Mouse (Mus musculus) megakaryocyte, embryonic 14.5 days (primary cell): ENCODE data around the gene Sun1.

Experiments used
- FLI1 ChIP-seq: IDR thresholded peaks from 2 replicates; pipeline ENCODE4 v1.6.1; 2012; ENCODE audit warnings: low read length, inconsistent platforms, mixed read lengths
- GATA1 ChIP-seq: IDR thresholded peaks from 3 replicates; pipeline ENCODE4 v1.6.1; 2012; ENCODE audit warnings: mixed read lengths, low read length, inconsistent platforms, borderline replicate concordance

DNA sequence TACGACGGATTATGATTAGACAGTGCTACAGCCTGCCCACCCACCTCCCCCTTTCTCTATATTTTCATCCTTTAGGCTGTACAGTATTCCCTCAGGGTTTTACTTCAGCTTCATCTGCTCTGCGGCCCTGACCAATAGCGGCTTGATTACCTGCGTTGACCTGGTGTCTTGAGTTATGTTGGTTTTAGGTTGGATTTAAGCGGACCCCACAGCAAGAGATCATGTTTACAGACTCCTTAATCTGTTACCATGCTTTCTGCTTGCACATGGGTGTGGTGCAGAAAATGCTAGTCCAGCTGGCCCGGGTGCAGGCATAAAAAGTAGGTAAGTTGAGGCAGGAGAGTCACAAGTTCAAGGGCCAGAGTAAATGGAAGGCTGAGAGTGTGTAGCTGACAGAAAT is 50.8 kb downstream of the Sun1 start:
- TF ChIP-seq GATA1, result no peak
- TF ChIP-seq FLI1, result no peak
